Mouse (Mus musculus): ENCODE results near the gene Otx1. TPM values are rescaled to one million over a fixed set of nuclear protein-coding genes. Genes with fewer than 3 reads are reported as not detected.

The Otx1 gene
- total RNA-seq (2012; rRNA removed) (not detected in 2 replicates), total RNA-seq (2014; rRNA removed) (not detected in 2 replicates), polyA plus RNA-seq (2012; ENCODE audit: insufficient read length, low read depth) (not detected in 2 replicates)

- H3K27ac ChIP-seq (ENCODE audit: insufficient read depth, low read depth), result no peak within 1 kb of the TSS
- H3K36me3 ChIP-seq (replicated peaks in 1 of 2; ENCODE audit: control insufficient read depth in 1 of 2, insufficient read depth in 1 of 2, low read length in 1 of 2), result no peaks in the 10 kb centered on the region
- H3K27me3 ChIP-seq (replicated peaks), result no peaks in the 10 kb centered on the region
- H3K4me3 ChIP-seq (replicated peaks in 1 of 3; ENCODE audit: low read depth in 2 of 3, low read length in 2 of 3, poor library complexity in 1 of 3), result no peak within 1 kb of the TSS
- peaks cover 35% of the 10 kb centered on the region for H3K9me3 ChIP-seq (replicated peaks; ENCODE audit: low read length)
- DNase-seq (ENCODE audit: extremely low read depth), result no peak
- no peaks in the 10 kb centered on the region for H3K79me2 ChIP-seq (replicated peaks; ENCODE audit: control insufficient read depth, extremely low read depth, insufficient read depth, poor library complexity, severe bottlenecking)
- H3K9ac ChIP-seq (ENCODE audit: insufficient read depth, low read depth), result no peak within 1 kb of the TSS
- dilution Hi-C loops (cut with MboI; ENCODE audit: extremely low pct_ligation_motif_present, extremely low pct_unique_long_range_greater_than_20kb, low sequenced_read_pairs), result no loop called here
- H3K4me1 ChIP-seq (ENCODE audit: control insufficient read depth in 1 of 2, insufficient read depth in 2 of 2), result peaks cover 0 to 15% of the 10 kb centered on the region in 2 experiments; a peak in 2 of 4 replicates
- H3K4me2 ChIP-seq (ENCODE audit: insufficient read depth, low read depth, poor library complexity, severe bottlenecking), result no peak within 1 kb of the TSS
- in situ Hi-C loops (cut with MboI; ENCODE audit: low pct_ligation_motif_present, low pct_unique_long_range_greater_than_20kb, low sequenced_read_pairs), result no loop called here
- TF ChIP-seq RAD21 (IDR thresholded peaks at IDR 0.05; ENCODE audit: low read depth, low read length) (no peak), NRF1 (IDR thresholded peaks at IDR 0.05; ENCODE audit: low read depth, low read length) (no peak), TCF12 (IDR thresholded peaks at IDR 0.05; ENCODE audit: low read depth, low read length) (no peak)
Measured at GRCm38 (mm10) chr11:22002783-22003340, at the start of gene Otx1. TSS of gene Otx1 (minus strand) at chr11:22002897.

GRCm38 (mm10) chr11:22050864-22051263, 48.2 kb upstream of the Otx1 start:
- in situ Hi-C loops (cut with MboI; ENCODE audit: low pct_ligation_motif_present, low pct_unique_long_range_greater_than_20kb, low sequenced_read_pairs), result no loop called here

GRCm38 (mm10) chr11:22039854-22040426, 37.2 kb upstream of the Otx1 start:
- no peaks in the 10 kb centered on the region for H3K4me1 ChIP-seq (ENCODE audit: control insufficient read depth in 1 of 2, insufficient read depth in 2 of 2)

More at GRCm38 (mm10) chr11:22050864-22051263, 48.2 kb upstream of the Otx1 start:
- dilution Hi-C loops (cut with MboI; ENCODE audit: extremely low pct_ligation_motif_present, extremely low pct_unique_long_range_greater_than_20kb, low sequenced_read_pairs), result no loop called here
- Histone ChIP-seq H3K9me3 (replicated peaks; ENCODE audit: low read length) (no peaks in the 10 kb centered on the region), H3K4me3 (replicated peaks in 1 of 3; ENCODE audit: low read depth in 2 of 3, low read length in 2 of 3, poor library complexity in 1 of 3) (no peak overlapping the region), H3K27ac (ENCODE audit: insufficient read depth, low read depth) (no peak overlapping the region), H3K4me2 (ENCODE audit: insufficient read depth, low read depth, poor library complexity, severe bottlenecking) (no peak overlapping the region), H3K4me1 (ENCODE audit: control insufficient read depth in 1 of 2, insufficient read depth in 2 of 2) (no peaks in the 10 kb centered on the region), H3K36me3 (replicated peaks in 1 of 2; ENCODE audit: control insufficient read depth in 1 of 2, insufficient read depth in 1 of 2, low read length in 1 of 2) (peaks cover 0 to 3% of the 10 kb centered on the region in 2 experiments), H3K27me3 (replicated peaks) (no peaks in the 10 kb centered on the region), H3K9ac (ENCODE audit: insufficient read depth, low read depth) (no peak overlapping the region), H3K79me2 (replicated peaks; ENCODE audit: control insufficient read depth, extremely low read depth, insufficient read depth, poor library complexity, severe bottlenecking) (no peaks in the 10 kb centered on the region)
- TF ChIP-seq BHLHE40 (IDR thresholded peaks at IDR 0.05; ENCODE audit: low read depth, low read length) (0 out of 2 replicates have a peak, but pooled peaks have one; percentile 12), CTCF (conservative IDR thresholded peaks at IDR 0.05 in 1 of 2, IDR thresholded peaks at IDR 0.05 in 1 of 2; ENCODE audit: low read depth in 2 of 2, low read length in 2 of 2) (no peak), NELFE (IDR thresholded peaks at IDR 0.05; ENCODE audit: low read depth, low read length) (no peak)
- DNase-seq (ENCODE audit: extremely low read depth), result no peak

More at GRCm38 (mm10) chr11:22039854-22040426, 37.2 kb upstream of the Otx1 start:
- H3K27ac ChIP-seq (ENCODE audit: insufficient read depth, low read depth), result no peak overlapping the region
- no peaks in the 10 kb centered on the region for H3K9me3 ChIP-seq (replicated peaks; ENCODE audit: low read length)
- no peak overlapping the region for H3K9ac ChIP-seq (ENCODE audit: insufficient read depth, low read depth)
- H3K4me3 ChIP-seq (replicated peaks in 1 of 3; ENCODE audit: low read depth in 2 of 3, low read length in 2 of 3, poor library complexity in 1 of 3), result no peak overlapping the region
- no peaks in the 10 kb centered on the region for H3K27me3 ChIP-seq (replicated peaks)
- H3K79me2 ChIP-seq (replicated peaks; ENCODE audit: control insufficient read depth, extremely low read depth, insufficient read depth, poor library complexity, severe bottlenecking), result no peaks in the 10 kb centered on the region
- no peak overlapping the region for H3K4me2 ChIP-seq (ENCODE audit: insufficient read depth, low read depth, poor library complexity, severe bottlenecking)
- no peaks in the 10 kb centered on the region for H3K36me3 ChIP-seq (replicated peaks in 1 of 2; ENCODE audit: control insufficient read depth in 1 of 2, insufficient read depth in 1 of 2, low read length in 1 of 2)
- TF ChIP-seq TCF12 (IDR thresholded peaks at IDR 0.05; ENCODE audit: low read depth, low read length), result no peak
- TF ChIP-seq ZNF384 (IDR thresholded peaks at IDR 0.05; ENCODE audit: low read depth, low read length), result no peak
- no peak for TF ChIP-seq ZKSCAN1 (IDR thresholded peaks at IDR 0.05; ENCODE audit: borderline replicate concordance, low read depth, low read length)
- TF ChIP-seq HCFC1 (IDR thresholded peaks at IDR 0.05; ENCODE audit: low read depth, low read length), result no peak
- no peak for TF ChIP-seq MAZ (IDR thresholded peaks at IDR 0.05; ENCODE audit: low read depth, low read length)
- TF ChIP-seq MAX (IDR thresholded peaks at IDR 0.05; ENCODE audit: low read length), result no peak
- TF ChIP-seq MXI1 (IDR thresholded peaks at IDR 0.05; ENCODE audit: low read depth, low read length), result no peak
- TF ChIP-seq RAD21 (IDR thresholded peaks at IDR 0.05; ENCODE audit: low read depth, low read length), result no peak
- no peak for TF ChIP-seq POLR2AphosphoS2 (IDR thresholded peaks at IDR 0.05; ENCODE audit: low read depth, low read length)
- TF ChIP-seq MYC (IDR thresholded peaks at IDR 0.05; ENCODE audit: low read depth, low read length), result no peak
- TF ChIP-seq ZC3H11A (IDR thresholded peaks at IDR 0.05; ENCODE audit: low read depth, low read length), result no peak
- TF ChIP-seq POLR2A (IDR thresholded peaks at IDR 0.05; ENCODE audit: low read depth, low read length), result no peak
- TF ChIP-seq PAX5 (IDR thresholded peaks at IDR 0.05; ENCODE audit: low read length), result no peak
- TF ChIP-seq CHD2 (IDR thresholded peaks at IDR 0.05; ENCODE audit: low read length), result no peak
- no peak for TF ChIP-seq IRF4 (IDR thresholded peaks at IDR 0.05; ENCODE audit: low read depth, low read length)
- no peak for TF ChIP-seq USF1 (IDR thresholded peaks at IDR 0.05; ENCODE audit: low read depth, low read length)
- in situ Hi-C loops (cut with MboI; ENCODE audit: low pct_ligation_motif_present, low pct_unique_long_range_greater_than_20kb, low sequenced_read_pairs) (no loop called here), dilution Hi-C loops (cut with MboI; ENCODE audit: extremely low pct_ligation_motif_present, extremely low pct_unique_long_range_greater_than_20kb, low sequenced_read_pairs) (no loop called here)
- no peak for DNase-seq (ENCODE audit: extremely low read depth)
